In genomic region chr11:88288400-88288799, GRCm38 (mm10) we compare ENCODE assay signal across 11 mouse cellular contexts. TPM values are rescaled to one million over a fixed set of nuclear protein-coding genes. Genes with fewer than 3 reads are reported as not detected.
A peak's percentile ranks its signal among the peaks of the same experiment; 100 is the strongest.
DNase-seq lines count a peak whose midpoint lies in the region; ATAC-seq and TF ChIP-seq lines count a peak whose summit lies in the region.
"Had no signal": no experiment of that assay in that cellular context is flagged by ENCODE, and none has a peak within 500 bp of the region (broad histone marks: within the 10 kb centered on the region; RNA-seq: fewer than 3 reads in every experiment).

No protein-coding gene starts in this region.

- H3K27me3 ChIP-seq in midbrain, embryonic 12.5 days = no peaks in the 10 kb centered on the region
- H3K27me3 ChIP-seq in midbrain, postnatal 0 days (ENCODE audit: insufficient read depth, low read length) = no peaks in the 10 kb centered on the region
- no peaks in the 10 kb centered on the region for H3K27me3 ChIP-seq in forebrain, postnatal 0 days (ENCODE audit: insufficient read depth, low read length)
- H3K27me3 ChIP-seq in neural tube, embryonic 14.5 days (ENCODE audit: control insufficient read depth, insufficient read depth, low read length) = no peaks in the 10 kb centered on the region

- H3K9me3 ChIP-seq in midbrain, embryonic 12.5 days = no peaks in the 10 kb centered on the region
- no peaks in the 10 kb centered on the region for H3K9me3 ChIP-seq in midbrain, postnatal 0 days (ENCODE audit: low read length)
- no peaks in the 10 kb centered on the region for H3K9me3 ChIP-seq in forebrain, postnatal 0 days (ENCODE audit: low read length)
- no peaks in the 10 kb centered on the region for H3K9me3 ChIP-seq in neural tube, embryonic 14.5 days (ENCODE audit: control insufficient read depth, low read length)
- H3K9me3 ChIP-seq: liver, embryonic 13.5 days had no signal

- H3K4me1 ChIP-seq in midbrain, embryonic 12.5 days = peaks cover 13% of the 10 kb centered on the region
- H3K4me1 ChIP-seq in midbrain, postnatal 0 days (ENCODE audit: insufficient read depth, low read length) = no peaks in the 10 kb centered on the region; the same call in 1 of the 2 replicates
- H3K4me1 ChIP-seq in forebrain, postnatal 0 days (ENCODE audit: insufficient read depth) = no peaks in the 10 kb centered on the region
- H3K4me1 ChIP-seq in neural tube, embryonic 14.5 days (ENCODE audit: control insufficient read depth, insufficient read depth, low read length) = peaks cover 14% of the 10 kb centered on the region
- H3K4me1 ChIP-seq: liver, embryonic 13.5 days had no signal

- H3K36me3 ChIP-seq in midbrain, embryonic 12.5 days = no peaks in the 10 kb centered on the region
- no peaks in the 10 kb centered on the region for H3K36me3 ChIP-seq in midbrain, postnatal 0 days (ENCODE audit: insufficient read depth, low read length)
- H3K36me3 ChIP-seq in forebrain, postnatal 0 days (ENCODE audit: insufficient read depth) = no peaks in the 10 kb centered on the region
- H3K36me3 ChIP-seq in neural tube, embryonic 14.5 days (ENCODE audit: control insufficient read depth, insufficient read depth, low read length) = no peaks in the 10 kb centered on the region
- H3K36me3 ChIP-seq: liver, embryonic 13.5 days had no signal

- no peak overlapping the region for H3K4me2 ChIP-seq in midbrain, embryonic 12.5 days (replicated peaks)
- H3K4me2 ChIP-seq in midbrain, postnatal 0 days (ENCODE audit: low read depth, low read length, poor library complexity, severe bottlenecking) = no peak overlapping the region
- H3K4me2 ChIP-seq in forebrain, postnatal 0 days (ENCODE audit: low read depth) = no peak overlapping the region
- no peak overlapping the region for H3K4me2 ChIP-seq in neural tube, embryonic 14.5 days (ENCODE audit: low read depth, low read length)
- H3K4me2 ChIP-seq: liver, embryonic 13.5 days had no signal

- no peak for ATAC-seq in midbrain, embryonic 12.5 days (ENCODE audit: low FRiP score, low read depth)
- ATAC-seq in midbrain, postnatal 0 days (ENCODE audit: low FRiP score) = no peak
- peak; percentile 36; the same call in 1 of the 2 replicates for ATAC-seq in forebrain, postnatal 0 days
- no peak for ATAC-seq in neural tube, embryonic 14.5 days (ENCODE audit: low read depth)

- no peak for TF ChIP-seq CTCF in midbrain, postnatal 0 days (IDR thresholded peaks at IDR 0.05)
- no peak for TF ChIP-seq CTCF in forebrain, postnatal 0 days (IDR thresholded peaks at IDR 0.05; ENCODE audit: low read depth)

- WGBS in midbrain, embryonic 12.5 days = 45% methylated on average over 11 of the region's 11 CpGs
- WGBS in midbrain, postnatal 0 days = 33% methylated on average over 11 of the region's 11 CpGs
- 22% methylated on average over 11 of the region's 11 CpGs for WGBS in forebrain, postnatal 0 days
- 15% methylated on average over 11 of the region's 11 CpGs for WGBS in neural tube, embryonic 14.5 days

- peak; percentile 27 for DNase-seq in gastrocnemius, postnatal 10 days
- no peak for DNase-seq in gastrocnemius, postnatal 25 days
- no peak for DNase-seq in midbrain, postnatal 0 days (ENCODE audit: low spot score)
- DNase-seq in forebrain, postnatal 0 days = no peak
- no peak for DNase-seq in adrenal gland, adult (ENCODE audit: inconsistent age in 2 of 2, low spot score in 1 of 2)
- DNase-seq in layer of hippocampus, adult 9-10 months (ENCODE audit: low spot score) = no peak
- DNase-seq: liver, embryonic 13.5 days had no signal

- H3K9ac ChIP-seq in midbrain, embryonic 12.5 days (replicated peaks) = 0 out of 2 replicates have a peak overlapping the region, but pooled peaks have one; percentile 5
- no peak overlapping the region for H3K9ac ChIP-seq in midbrain, postnatal 0 days (replicated peaks; ENCODE audit: low read length, poor library complexity, severe bottlenecking)
- H3K9ac ChIP-seq in forebrain, postnatal 0 days = no peak overlapping the region
- H3K9ac ChIP-seq in neural tube, embryonic 14.5 days (replicated peaks; ENCODE audit: low read depth, low read length) = no peak overlapping the region
- H3K9ac ChIP-seq: liver, embryonic 13.5 days had no signal

- peak overlapping the region; percentile 56 for H3K27ac ChIP-seq in midbrain, embryonic 12.5 days (replicated peaks)
- H3K27ac ChIP-seq in midbrain, postnatal 0 days (ENCODE audit: low read depth, low read length) = no peak overlapping the region
- no peak overlapping the region for H3K27ac ChIP-seq in forebrain, postnatal 0 days (ENCODE audit: low read depth, low read length)
- peak overlapping the region; percentile 39; the same call in 1 of the 2 replicates for H3K27ac ChIP-seq in neural tube, embryonic 14.5 days (ENCODE audit: low read depth, low read length)
- H3K27ac ChIP-seq: liver, embryonic 13.5 days had no signal

- H3K4me3 ChIP-seq in midbrain, embryonic 12.5 days = no peak overlapping the region
- no peak overlapping the region for H3K4me3 ChIP-seq in midbrain, postnatal 0 days (ENCODE audit: low read depth, low read length)
- H3K4me3 ChIP-seq in forebrain, postnatal 0 days (ENCODE audit: low read depth, low read length) = no peak overlapping the region
- no peak overlapping the region for H3K4me3 ChIP-seq in neural tube, embryonic 14.5 days (ENCODE audit: low read depth, low read length)
- H3K4me3 ChIP-seq: gastrocnemius, adult 2 months; liver, embryonic 13.5 days had no signal

RNA-seq across cellular contexts. Expression of gene Ccdc182, which starts 5.5 kb away (rescaled TPM):
- not detected for total RNA-seq in gastrocnemius, postnatal 10 days (2021)
- not detected for total RNA-seq in gastrocnemius, postnatal 25 days (2021)
- polyA plus RNA-seq in midbrain, embryonic 12.5 days (2016; fragmentation: Nextera tagmentation; extraction: Ambion mirVana) = 5.0 and 5.7 TPM in 2 replicates
- total RNA-seq in midbrain, postnatal 0 days (2014; rRNA removed) = not detected in 2 replicates
- polyA plus RNA-seq in midbrain, postnatal 0 days (2015; fragmentation: Nextera tagmentation; extraction: Ambion mirVana) = 0.12 TPM in 1 of 2 replicates, not detected in the other
- not detected in 2 replicates for total RNA-seq in forebrain, postnatal 0 days (2014; rRNA removed)
- polyA plus RNA-seq in forebrain, postnatal 0 days (2015; fragmentation: Nextera tagmentation; extraction: Ambion mirVana) = not detected in 2 replicates
- polyA plus RNA-seq in neural tube, embryonic 14.5 days (2014; fragmentation: Nextera tagmentation; extraction: Ambion mirVana) = 0.23 and 0.52 TPM in 2 replicates
- total RNA-seq: gastrocnemius, adult 2 months; layer of hippocampus, adult 18-20 months had no signal
- polyA plus RNA-seq: liver, embryonic 13.5 days had no signal

Comparison
In these comparisons a context has a peak if more than half of its experiments do, and no peak if none do; other contexts are left out.
1. H3K27ac ChIP-seq: peak in midbrain, embryonic 12.5 days (single experiment) and neural tube, embryonic 14.5 days (single experiment); none in midbrain, postnatal 0 days (single experiment) and forebrain, postnatal 0 days (single experiment).